Mouse (Mus musculus) olfactory bulb, adult 2 months (tissue): ENCODE data around the gene Mvb12b.

Source experiments
- CTCF ChIP-seq: fragments of 200-500 bp; IDR thresholded peaks from 2 replicates; pipeline ENCODE4 v1.5.1; 2012; ENCODE audit warnings: low read depth, mild to moderate bottlenecking, low read length, moderate library complexity; ENCODE audit not compliant: insufficient read depth
- POLR2A ChIP-seq: fragments of 200-500 bp; IDR thresholded peaks from 2 replicates; pipeline ENCODE4 v1.6.1; 2012; ENCODE audit warnings: mild to moderate bottlenecking, low read depth, low read length, moderate library complexity; ENCODE audit not compliant: insufficient read depth

- no peak for TF ChIP-seq CTCF
- no peak for TF ChIP-seq POLR2A
Measured at GRCm38 (mm10) chr2:33817080-33817479, 70.7 kb downstream of the Mvb12b start.
